Mouse (Mus musculus): Measurements from ENCODE around the gene Cacng6. TPM values are rescaled to one million over a fixed set of nuclear protein-coding genes. Genes with fewer than 3 reads are reported as not detected.

The Cacng6 gene
- total and polyA plus RNA-seq, 2 experiments from 2014 or later, result 0.20 TPM; not detected in 1

GRCm38 (mm10) chr7:3447026-3447425 is 23.0 kb downstream of the Cacng6 start:
- no peak overlapping the region for H3K4me2 ChIP-seq (ENCODE audit: low read depth, low read length, poor library complexity, severe bottlenecking)
- H3K4me3 ChIP-seq (ENCODE audit: low read depth, low read length), result no peak overlapping the region
- ATAC-seq (ENCODE audit: low FRiP score) (no peak), DNase-seq (ENCODE audit: low spot score) (no peak)
- 75% methylated on average over 4 of the region's 4 CpGs for WGBS
- no peaks in the 10 kb centered on the region for H3K9me3 ChIP-seq (ENCODE audit: low read length)
- H3K27me3 ChIP-seq (ENCODE audit: insufficient read depth, low read length), result no peaks in the 10 kb centered on the region
- H3K27ac ChIP-seq (ENCODE audit: low read depth, low read length), result no peak overlapping the region
- H3K4me1 ChIP-seq (ENCODE audit: insufficient read depth, low read length), result no peaks in the 10 kb centered on the region
- H3K36me3 ChIP-seq (ENCODE audit: insufficient read depth, low read length), result no peaks in the 10 kb centered on the region
- no peak for TF ChIP-seq CTCF (IDR thresholded peaks at IDR 0.05)
- no peak overlapping the region for H3K9ac ChIP-seq (replicated peaks; ENCODE audit: low read length, poor library complexity, severe bottlenecking)

GRCm38 (mm10) chr7:3448737-3449454 is 24.9 kb downstream of the Cacng6 start:
- H3K36me3 ChIP-seq (ENCODE audit: insufficient read depth, low read length), result no peaks in the 10 kb centered on the region
- DNase-seq (ENCODE audit: low spot score) (peak; percentile 61), ATAC-seq (ENCODE audit: low FRiP score) (peak; percentile 52; the same call in 1 of the 2 replicates)
- 20% methylated on average over 15 of the region's 15 CpGs for WGBS
- H3K27me3 ChIP-seq (ENCODE audit: insufficient read depth, low read length), result no peaks in the 10 kb centered on the region
- H3K9ac ChIP-seq (replicated peaks; ENCODE audit: low read length, poor library complexity, severe bottlenecking), result no peak overlapping the region
- H3K4me2 ChIP-seq (ENCODE audit: low read depth, low read length, poor library complexity, severe bottlenecking), result no peak overlapping the region
- no peak overlapping the region for H3K27ac ChIP-seq (ENCODE audit: low read depth, low read length)
- H3K9me3 ChIP-seq (ENCODE audit: low read length), result no peaks in the 10 kb centered on the region
- TF ChIP-seq CTCF (IDR thresholded peaks at IDR 0.05), result peak; percentile 89
- no peak overlapping the region for H3K4me3 ChIP-seq (ENCODE audit: low read depth, low read length)
- no peaks in the 10 kb centered on the region for H3K4me1 ChIP-seq (ENCODE audit: insufficient read depth, low read length)

GRCm38 (mm10) chr7:3450671-3451070 is 26.7 kb downstream of the Cacng6 start:
- no peaks in the 10 kb centered on the region for H3K4me1 ChIP-seq (ENCODE audit: insufficient read depth, low read length)
- no peak overlapping the region for H3K4me3 ChIP-seq (ENCODE audit: low read depth, low read length)
- H3K27ac ChIP-seq (ENCODE audit: low read depth, low read length), result no peak overlapping the region
- ATAC-seq (ENCODE audit: low FRiP score) (no peak), DNase-seq (ENCODE audit: low spot score) (no peak)
- WGBS, result 73% methylated on average over 5 of the region's 5 CpGs
- no peak overlapping the region for H3K4me2 ChIP-seq (ENCODE audit: low read depth, low read length, poor library complexity, severe bottlenecking)
- no peak overlapping the region for H3K9ac ChIP-seq (replicated peaks; ENCODE audit: low read length, poor library complexity, severe bottlenecking)
- no peaks in the 10 kb centered on the region for H3K9me3 ChIP-seq (ENCODE audit: low read length)
- TF ChIP-seq CTCF (IDR thresholded peaks at IDR 0.05), result no peak
- H3K27me3 ChIP-seq (ENCODE audit: insufficient read depth, low read length), result no peaks in the 10 kb centered on the region
- no peaks in the 10 kb centered on the region for H3K36me3 ChIP-seq (ENCODE audit: insufficient read depth, low read length)

GRCm38 (mm10) chr7:3451161-3451560 is 27.2 kb downstream of the Cacng6 start:
- DNase-seq (ENCODE audit: low spot score) (no peak), ATAC-seq (ENCODE audit: low FRiP score) (no peak)
- H3K4me1 ChIP-seq (ENCODE audit: insufficient read depth, low read length), result no peaks in the 10 kb centered on the region
- H3K9me3 ChIP-seq (ENCODE audit: low read length), result no peaks in the 10 kb centered on the region
- WGBS, result 53% methylated on average over 6 of the region's 6 CpGs
- H3K4me3 ChIP-seq (ENCODE audit: low read depth, low read length), result no peak overlapping the region
- no peak overlapping the region for H3K27ac ChIP-seq (ENCODE audit: low read depth, low read length)
- H3K27me3 ChIP-seq (ENCODE audit: insufficient read depth, low read length), result no peaks in the 10 kb centered on the region
- no peaks in the 10 kb centered on the region for H3K36me3 ChIP-seq (ENCODE audit: insufficient read depth, low read length)
- no peak overlapping the region for H3K9ac ChIP-seq (replicated peaks; ENCODE audit: low read length, poor library complexity, severe bottlenecking)
- H3K4me2 ChIP-seq (ENCODE audit: low read depth, low read length, poor library complexity, severe bottlenecking), result no peak overlapping the region
- no peak for TF ChIP-seq CTCF (IDR thresholded peaks at IDR 0.05)

- Histone ChIP-seq H3K4me3 (ENCODE audit: low read depth, low read length) (no peak overlapping the region), H3K4me2 (ENCODE audit: low read depth, low read length, poor library complexity, severe bottlenecking) (no peak overlapping the region), H3K4me1 (ENCODE audit: insufficient read depth, low read length) (no peaks in the 10 kb centered on the region), H3K9me3 (ENCODE audit: low read length) (no peaks in the 10 kb centered on the region), H3K36me3 (ENCODE audit: insufficient read depth, low read length) (no peaks in the 10 kb centered on the region), H3K9ac (replicated peaks; ENCODE audit: low read length, poor library complexity, severe bottlenecking) (no peak overlapping the region), H3K27me3 (ENCODE audit: insufficient read depth, low read length) (no peaks in the 10 kb centered on the region), H3K27ac (ENCODE audit: low read depth, low read length) (no peak overlapping the region)
- ATAC-seq (ENCODE audit: low FRiP score) (no peak), DNase-seq (ENCODE audit: low spot score) (no peak)
- no peak for TF ChIP-seq CTCF (IDR thresholded peaks at IDR 0.05)
- 56% methylated on average over 12 of the region's 12 CpGs for WGBS
These were observed 29.0 kb downstream of the Cacng6 start for GRCm38 (mm10) chr7:3452821-3453485.

GRCm38 (mm10) chr7:3453486-3454183 is 29.6 kb downstream of the Cacng6 start:
- peak; percentile 40 for TF ChIP-seq CTCF (IDR thresholded peaks at IDR 0.05)
- WGBS, result 63% methylated on average over 10 of the region's 11 CpGs
- no peak for DNase-seq (ENCODE audit: low spot score)

More at GRCm38 (mm10) chr7:3453486-3454183, 29.6 kb downstream of the Cacng6 start:
- Histone ChIP-seq H3K27me3 (ENCODE audit: insufficient read depth, low read length) (no peaks in the 10 kb centered on the region), H3K4me2 (ENCODE audit: low read depth, low read length, poor library complexity, severe bottlenecking) (no peak overlapping the region), H3K27ac (ENCODE audit: low read depth, low read length) (no peak overlapping the region), H3K9me3 (ENCODE audit: low read length) (no peaks in the 10 kb centered on the region), H3K9ac (replicated peaks; ENCODE audit: low read length, poor library complexity, severe bottlenecking) (no peak overlapping the region), H3K4me1 (ENCODE audit: insufficient read depth, low read length) (no peaks in the 10 kb centered on the region), H3K4me3 (ENCODE audit: low read depth, low read length) (no peak overlapping the region), H3K36me3 (ENCODE audit: insufficient read depth, low read length) (no peaks in the 10 kb centered on the region)
- no peak for ATAC-seq (ENCODE audit: low FRiP score)

Data from midbrain, postnatal 0 days (tissue).